Mouse (Mus musculus): Measurements from ENCODE around the gene Tbx19.

The Tbx19 gene

DNA sequence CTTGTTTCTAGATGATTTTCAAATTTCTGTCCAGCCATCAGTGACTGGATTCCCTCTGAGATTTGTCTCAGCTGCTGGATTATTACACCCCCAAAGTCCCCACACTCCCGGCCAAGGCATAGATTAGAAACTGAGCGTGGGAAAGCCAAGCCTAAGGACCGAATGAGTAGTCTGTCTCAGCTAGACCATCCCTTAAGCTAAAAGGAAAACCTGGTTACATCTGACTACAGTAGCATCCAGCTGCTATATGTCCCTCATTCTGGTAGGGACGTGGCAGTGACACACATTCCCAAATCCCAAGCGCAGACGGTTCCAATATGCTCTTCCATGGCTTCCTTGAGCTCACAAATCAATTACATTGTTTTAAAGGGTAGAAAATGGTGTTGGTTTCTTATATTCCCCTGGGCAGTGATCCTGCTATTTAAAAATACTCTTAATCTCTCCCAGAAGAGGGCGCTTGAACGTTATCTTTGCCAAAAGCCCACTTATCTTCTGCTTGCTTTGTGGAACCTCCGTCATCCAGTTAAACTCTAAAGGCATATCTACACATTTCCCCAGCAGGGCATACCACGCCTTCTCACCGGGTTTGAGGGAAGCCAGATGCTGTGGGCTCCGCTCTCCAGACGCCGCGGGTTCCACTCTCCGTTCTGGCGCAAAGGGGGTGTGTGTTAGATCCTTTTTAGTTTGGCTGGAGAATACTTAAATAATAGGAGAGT, 46.0 kb downstream of the Tbx19 start:
- no peak for DNase-seq (ENCODE audit: low read depth, low spot score)

DNA sequence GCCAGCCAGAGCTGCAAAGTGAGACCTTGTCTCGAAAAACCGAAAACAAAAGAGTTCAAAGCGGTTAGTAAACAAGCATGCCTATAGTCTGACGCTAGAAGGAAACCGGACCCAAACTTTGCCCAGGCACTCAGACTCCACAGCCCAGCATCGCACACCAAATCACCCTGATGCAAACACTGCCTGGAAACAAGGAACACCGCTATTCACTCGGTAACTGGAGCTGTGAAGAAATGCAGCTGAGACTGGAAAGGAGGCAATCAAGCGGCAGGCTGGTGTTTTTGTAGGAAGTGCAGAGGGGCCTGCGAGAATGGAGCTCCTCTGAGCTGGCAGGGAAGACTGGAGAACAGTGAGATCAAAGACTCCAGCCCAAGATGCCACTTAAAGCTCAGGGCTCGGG, 46.9 kb downstream of the Tbx19 start:
- DNase-seq (ENCODE audit: low read depth, low spot score): no peak

DNA sequence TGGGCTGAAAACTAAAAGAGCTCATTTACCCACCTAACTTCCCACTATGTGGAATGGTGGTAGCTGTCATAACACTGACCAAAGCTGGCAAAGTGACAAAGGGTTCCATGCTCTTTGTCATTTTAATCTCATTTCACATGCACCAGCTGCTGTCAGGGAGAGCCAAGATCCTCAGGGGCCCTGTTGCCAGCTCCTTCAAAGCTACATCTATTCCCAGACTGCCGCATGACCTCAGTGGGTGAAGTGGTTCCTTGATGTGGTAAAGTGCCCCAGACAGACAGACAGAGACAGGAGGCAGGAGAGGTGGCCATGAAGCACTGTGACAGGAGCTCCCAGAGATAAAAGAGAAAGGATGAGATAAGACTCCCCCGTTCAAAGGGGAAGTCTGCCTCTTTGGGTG, 49.9 kb downstream of the Tbx19 start:
- no peak for DNase-seq (ENCODE audit: low read depth, low spot score)

DNA sequence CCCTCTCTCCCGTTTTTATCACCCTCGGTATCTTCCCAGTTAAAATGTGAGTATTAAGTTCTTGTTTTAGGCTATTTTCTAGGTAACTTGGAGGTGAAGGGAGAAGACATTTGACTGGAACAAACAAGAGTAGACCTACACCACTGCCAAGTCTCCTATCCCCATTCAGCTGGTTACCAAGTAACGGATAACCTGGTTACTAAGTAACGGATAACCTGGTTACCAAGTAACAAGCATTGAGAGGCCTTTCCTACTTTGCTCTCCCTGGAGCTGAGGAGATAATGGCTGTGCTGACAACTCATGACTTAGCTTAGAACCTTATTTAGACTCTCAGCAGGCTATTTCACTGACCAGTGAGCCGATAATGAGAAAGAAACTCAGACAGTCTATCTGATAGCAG, 51.4 kb downstream of the Tbx19 start:
- no peak for DNase-seq (ENCODE audit: low read depth, low spot score)

DNA sequence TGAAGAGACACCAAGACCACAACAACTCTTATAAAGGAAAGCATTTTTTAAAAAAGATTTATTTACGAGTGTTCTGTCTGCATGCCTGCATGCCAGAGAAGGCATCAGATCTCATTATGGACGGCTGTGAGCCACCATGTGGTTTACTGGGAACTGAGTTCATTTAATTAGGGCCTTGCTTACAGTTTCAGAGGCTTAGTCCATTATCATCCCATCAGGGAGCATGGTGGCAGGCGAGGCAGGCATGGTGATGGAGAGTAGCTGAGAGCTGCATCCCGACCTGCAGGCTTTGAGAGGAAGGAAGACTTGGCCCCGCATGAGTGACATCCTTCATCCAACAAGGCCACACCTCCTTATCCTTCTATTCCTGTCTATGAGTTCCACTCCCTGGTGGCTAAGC, 52.1 kb downstream of the Tbx19 start:
- DNase-seq (ENCODE audit: low read depth, low spot score): no peak

DNA sequence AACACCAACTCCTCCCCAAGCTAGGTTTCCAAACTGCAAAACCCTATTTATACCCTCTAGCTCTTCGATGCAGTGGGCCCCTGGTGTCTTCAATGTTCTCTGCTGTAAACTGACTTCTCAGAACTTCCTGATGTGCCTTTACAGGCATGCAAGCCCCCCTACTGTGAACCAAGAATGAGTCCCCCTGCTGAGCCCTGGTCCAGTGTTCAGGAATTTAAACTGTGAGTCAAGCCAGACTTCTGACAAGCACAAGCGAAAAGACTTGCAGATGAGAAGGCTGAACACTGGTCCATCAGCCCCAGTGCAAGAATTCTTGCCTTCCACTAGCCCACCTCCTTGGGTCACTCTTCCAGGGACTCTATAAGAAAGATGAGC, 54.6 kb downstream of the Tbx19 start:
- DNase-seq (ENCODE audit: low read depth, low spot score): no peak

DNA sequence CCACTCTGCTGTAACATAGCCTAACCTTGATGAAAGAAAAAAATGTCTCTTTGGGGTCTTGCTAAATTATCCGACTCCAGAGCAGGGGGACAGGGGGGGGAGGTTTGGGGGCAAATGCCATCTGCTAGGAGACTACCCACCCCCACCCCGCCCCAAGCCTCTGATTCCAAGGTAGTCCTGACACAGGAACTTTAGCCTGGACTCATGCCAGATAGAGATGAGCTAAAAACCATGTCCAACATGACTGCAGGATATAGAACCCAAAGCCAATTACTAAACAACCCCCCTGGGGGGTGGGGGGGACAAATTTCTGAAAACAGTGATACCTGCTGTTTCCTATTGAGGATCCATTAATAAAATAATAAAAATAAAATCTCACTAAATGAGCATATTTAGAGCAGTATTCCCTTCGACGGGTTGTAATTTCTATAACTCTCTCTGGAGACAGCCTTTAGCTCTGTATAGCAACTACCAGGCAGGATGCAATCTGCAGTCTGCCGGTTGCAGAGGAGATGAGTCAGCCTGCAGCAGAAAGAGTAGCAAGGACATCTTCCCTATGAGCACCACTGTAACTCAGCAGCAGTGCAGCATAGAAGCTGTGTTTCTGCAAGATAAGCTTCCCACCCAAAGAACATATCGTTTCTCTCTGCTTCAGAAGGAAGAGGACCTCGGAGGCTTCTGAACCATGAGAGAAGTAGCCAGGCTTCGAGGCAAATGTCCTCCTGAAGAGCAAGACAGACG, 55.1 kb downstream of the Tbx19 start:
- peak; percentile 40 for DNase-seq (ENCODE audit: low read depth, low spot score)

DNA sequence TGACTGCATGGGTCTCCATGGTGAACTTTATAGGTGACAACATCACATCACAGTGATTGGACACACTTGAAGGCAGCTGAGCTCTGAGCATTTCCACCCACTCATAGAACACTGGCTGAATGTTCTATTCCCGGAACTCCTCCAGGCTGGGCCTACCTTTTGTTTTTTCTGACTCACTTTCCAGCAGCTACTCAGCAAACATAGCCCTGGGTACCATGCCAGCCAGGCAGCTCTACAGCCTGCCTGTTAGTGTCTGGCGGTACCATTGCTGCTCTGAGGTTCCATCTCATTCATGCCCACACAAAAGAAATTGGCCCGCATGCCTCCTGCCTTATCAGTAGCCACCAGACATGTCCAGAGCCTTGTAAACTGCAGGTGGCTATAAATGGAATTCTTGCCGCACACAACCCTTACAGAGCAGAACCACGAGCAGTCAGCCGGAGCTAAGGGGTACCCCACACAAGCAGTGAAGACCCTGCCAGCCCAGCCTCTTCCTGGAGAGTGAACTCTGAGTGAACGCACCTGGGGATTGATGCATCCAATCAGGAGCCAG, 55.8 kb downstream of the Tbx19 start:
- DNase-seq (ENCODE audit: low read depth, low spot score): peak; percentile 63

DNA sequence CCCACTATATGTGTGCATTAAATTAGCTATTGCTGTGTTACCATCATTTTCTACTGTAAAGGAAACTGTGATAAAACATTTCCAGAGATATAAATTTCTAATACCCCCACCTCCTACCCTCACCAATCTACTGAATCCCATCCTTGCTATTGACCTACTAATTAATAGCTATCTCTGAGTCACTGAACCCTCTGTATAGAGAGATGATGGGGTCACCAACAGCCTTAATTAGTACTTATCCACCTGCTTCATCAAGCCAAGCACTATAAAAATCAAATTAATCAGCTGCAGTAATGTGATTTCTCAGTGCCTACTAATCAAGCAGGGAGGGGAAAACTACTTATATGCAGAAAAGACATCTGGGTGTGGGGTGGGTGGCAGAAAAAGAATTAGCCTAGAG, 61.0 kb downstream of the Tbx19 start:
- DNase-seq (ENCODE audit: low read depth, low spot score): no peak

DNA sequence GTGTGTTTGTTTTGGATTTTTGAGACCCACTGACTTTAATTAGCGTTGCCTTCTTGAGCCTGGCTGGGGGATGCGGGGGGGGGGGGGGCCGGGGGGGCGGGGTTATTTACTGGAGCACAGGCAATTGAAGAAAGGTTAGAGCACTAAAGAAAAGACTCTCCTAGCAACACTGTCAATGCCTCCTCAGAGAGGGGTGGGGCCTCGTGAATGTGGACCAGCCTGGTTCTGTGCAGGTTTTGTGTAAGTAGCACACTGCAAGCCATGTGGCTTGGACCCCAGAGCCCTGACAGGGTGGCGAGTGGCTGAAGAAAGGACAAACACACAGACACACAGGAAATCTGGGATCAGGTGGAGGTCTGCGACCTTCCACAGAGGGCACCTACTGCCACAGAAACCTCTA, 65.7 kb downstream of the Tbx19 start:
- DNase-seq (ENCODE audit: low read depth, low spot score): no peak

DNA sequence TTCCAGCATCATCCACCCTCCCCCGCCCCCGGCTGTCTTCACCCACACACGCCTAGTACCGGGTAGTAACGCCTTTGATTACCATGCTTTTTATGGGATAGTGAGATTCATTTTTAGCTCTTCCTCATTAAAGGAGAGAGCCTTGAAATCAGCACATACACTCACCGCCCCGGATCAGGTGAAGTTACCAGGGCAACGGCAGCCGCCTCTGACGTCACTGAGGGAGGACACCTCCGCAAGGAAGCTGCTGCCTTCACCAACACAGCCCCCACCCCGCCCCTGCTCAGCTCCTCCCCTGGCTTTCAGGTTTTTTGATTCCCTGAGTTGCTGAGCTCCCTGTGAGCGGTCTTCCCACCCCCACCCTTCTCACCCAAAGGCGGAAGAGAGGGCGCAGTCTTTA, 68.9 kb downstream of the Tbx19 start:
- no peak for DNase-seq (ENCODE audit: low read depth, low spot score)

DNA sequence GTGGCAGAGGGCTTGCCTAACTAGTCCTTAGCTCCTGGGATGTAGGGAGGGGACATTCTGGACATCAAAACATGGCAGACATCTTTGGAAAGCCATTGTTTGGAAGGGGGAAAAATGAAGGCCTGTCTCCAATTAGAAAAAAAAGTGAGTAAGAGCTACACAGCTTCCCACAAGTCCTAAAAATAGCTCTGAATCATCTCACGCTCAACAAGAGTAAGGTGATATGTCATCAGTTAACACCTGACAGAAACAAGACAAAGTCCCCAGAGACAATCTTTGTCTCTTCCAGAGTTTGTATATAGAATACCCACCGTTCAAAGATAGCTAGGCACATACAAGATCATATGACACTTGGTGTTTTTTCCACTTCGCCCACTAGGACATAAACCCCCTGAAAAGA, 71.0 kb downstream of the Tbx19 start:
- peak; percentile 62 for DNase-seq (ENCODE audit: low read depth, low spot score)
